Mouse (Mus musculus) E14TG2a.4 (cell line): ENCODE measurements at regions not wholly inside any gene's neighbourhood (a gene's known extent, or its start where the extent isn't known, plus 50 kb on each side); places are given as distances from the start of the nearest gene placed in this dataset.

Source experiments
- H3K27me3 ChIP-seq: 2 replicates; pipeline ENCODE4 v1.6.1; 2014; ENCODE audit warnings: low read length, control low read depth; ENCODE audit not compliant: insufficient read depth
- H3K36me3 ChIP-seq: 2 replicates; pipeline ENCODE4 v1.6.1; 2014; ENCODE audit warnings: low read length, control low read depth; ENCODE audit not compliant: insufficient read depth
- H3K4me1 ChIP-seq: replicated peaks from 2 replicates; pipeline ENCODE4 v1.6.1; 2014; ENCODE audit warnings: low read depth, low read length, control low read depth
- H3K4me3 ChIP-seq: replicated peaks from 2 replicates; pipeline ENCODE4 v1.5.1; 2014; ENCODE audit warnings: mild to moderate bottlenecking, low read length
- H3K9me3 ChIP-seq: 2 replicates; pipeline ENCODE4 v1.6.1; 2014; ENCODE audit warnings: low read length, control low read depth
- CTCF ChIP-seq: conservative IDR thresholded peaks from 2 replicates; pipeline ENCODE4 v1.5.1; 2014; ENCODE audit warnings: low read length
- NANOG ChIP-seq: IDR thresholded peaks from 2 replicates; pipeline ENCODE4 v1.6.1; 2014; ENCODE audit warnings: borderline replicate concordance, low read length, mixed read lengths
- POU5F1 ChIP-seq: IDR thresholded peaks from 2 replicates; pipeline ENCODE4 v1.6.1; 2014; ENCODE audit warnings: low read length, borderline replicate concordance

DNA sequence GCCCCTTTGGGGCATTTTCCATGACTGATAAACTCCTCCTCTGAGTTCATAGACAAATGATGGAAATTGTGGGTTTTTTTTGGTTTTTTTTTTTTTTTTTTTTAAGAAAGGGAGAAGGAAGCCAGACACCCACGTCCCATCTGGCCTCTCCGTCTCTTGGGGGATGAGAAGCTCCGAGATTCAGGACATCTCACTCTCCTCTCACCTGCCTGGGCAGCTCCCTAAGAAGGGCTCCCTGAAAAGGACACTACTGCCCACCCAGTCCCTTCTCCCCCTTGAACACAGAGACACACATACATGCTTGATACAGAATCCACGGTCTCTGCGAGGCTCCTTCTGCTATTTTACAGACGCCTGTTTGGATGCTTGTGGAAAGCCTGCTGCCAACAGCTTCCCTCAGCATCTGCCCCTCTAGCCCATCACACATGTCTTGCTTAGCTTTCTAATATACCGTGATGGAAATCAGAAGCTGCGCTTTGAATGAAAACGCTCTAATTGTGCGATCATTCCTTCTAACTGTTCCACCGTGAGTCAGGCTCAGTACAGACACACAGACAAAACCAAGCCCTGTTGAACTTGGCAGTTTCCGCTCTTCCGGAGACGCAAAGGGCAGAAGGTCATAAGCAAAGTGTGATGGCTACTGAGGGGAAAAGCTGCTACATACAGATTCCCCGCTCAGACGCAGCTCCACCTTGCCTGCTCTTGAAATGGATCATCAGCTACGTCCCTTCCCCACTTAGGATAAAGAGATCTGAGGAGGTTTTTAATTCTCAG is 77.3 kb upstream of the Pmfbp1 start:
- Histone ChIP-seq H3K4me3 (no peak overlapping the region), H3K36me3 (no peaks in the 10 kb centered on the region)

DNA sequence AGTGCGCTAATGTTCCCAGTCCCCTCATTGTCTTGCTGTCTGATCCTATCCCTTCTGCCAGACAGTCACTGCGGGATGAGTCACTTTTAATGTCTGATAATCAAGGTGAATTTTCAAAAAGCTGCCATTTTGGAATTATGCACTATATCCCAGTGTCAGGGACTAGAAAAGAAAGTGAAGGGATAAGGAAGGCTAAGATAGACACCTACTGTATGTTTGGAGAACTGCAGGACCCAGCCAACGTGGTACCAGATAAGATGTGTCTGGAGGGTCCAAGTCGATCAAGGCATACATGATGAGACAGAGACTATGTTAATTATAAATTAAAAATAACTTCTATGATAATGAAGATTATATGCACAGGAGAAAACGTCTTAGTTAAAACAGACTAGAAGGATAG is 76.6 kb upstream of the Pmfbp1 start:
- Histone ChIP-seq H3K27me3 (peaks cover 5% of the 10 kb centered on the region), H3K4me3 (no peak overlapping the region), H3K4me1 (peaks cover 28% of the 10 kb centered on the region), H3K9me3 (no peaks in the 10 kb centered on the region), H3K36me3 (no peaks in the 10 kb centered on the region)
- no peak for TF ChIP-seq POU5F1
- TF ChIP-seq CTCF: peak; percentile 59

More for the DNA sequence above, 77.3 kb upstream of the Pmfbp1 start:
- Histone ChIP-seq H3K4me1 (peaks cover 28% of the 10 kb centered on the region), H3K9me3 (no peaks in the 10 kb centered on the region), H3K27me3 (peaks cover 5% of the 10 kb centered on the region)
- TF ChIP-seq POU5F1: no peak

DNA sequence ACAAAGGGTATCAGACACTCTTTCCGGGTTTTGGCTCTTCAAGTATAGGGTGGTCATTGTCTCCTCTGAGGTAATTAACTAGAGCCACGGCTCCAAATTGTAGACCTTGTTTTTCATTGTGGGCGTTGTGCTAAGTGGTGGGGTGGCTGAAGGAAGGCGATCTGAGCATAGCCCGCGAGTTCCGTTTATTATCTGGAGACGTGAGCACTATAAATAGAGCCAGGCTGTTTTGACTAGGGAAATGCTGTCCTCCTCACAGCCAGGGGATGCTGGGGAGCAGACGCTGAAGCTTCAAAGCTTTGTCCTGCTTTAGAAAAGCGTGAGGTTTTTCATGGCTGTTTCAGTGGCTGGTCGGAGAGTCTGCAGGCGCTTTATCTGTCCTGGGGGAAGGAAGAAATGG is 75.9 kb upstream of the Pmfbp1 start:
- Histone ChIP-seq H3K36me3 (no peaks in the 10 kb centered on the region), H3K9me3 (no peaks in the 10 kb centered on the region), H3K4me1 (peaks cover 28% of the 10 kb centered on the region), H3K27me3 (peaks cover 5% of the 10 kb centered on the region), H3K4me3 (no peak overlapping the region)
- no peak for TF ChIP-seq NANOG
- no peak for TF ChIP-seq POU5F1
- TF ChIP-seq CTCF: no peak

DNA sequence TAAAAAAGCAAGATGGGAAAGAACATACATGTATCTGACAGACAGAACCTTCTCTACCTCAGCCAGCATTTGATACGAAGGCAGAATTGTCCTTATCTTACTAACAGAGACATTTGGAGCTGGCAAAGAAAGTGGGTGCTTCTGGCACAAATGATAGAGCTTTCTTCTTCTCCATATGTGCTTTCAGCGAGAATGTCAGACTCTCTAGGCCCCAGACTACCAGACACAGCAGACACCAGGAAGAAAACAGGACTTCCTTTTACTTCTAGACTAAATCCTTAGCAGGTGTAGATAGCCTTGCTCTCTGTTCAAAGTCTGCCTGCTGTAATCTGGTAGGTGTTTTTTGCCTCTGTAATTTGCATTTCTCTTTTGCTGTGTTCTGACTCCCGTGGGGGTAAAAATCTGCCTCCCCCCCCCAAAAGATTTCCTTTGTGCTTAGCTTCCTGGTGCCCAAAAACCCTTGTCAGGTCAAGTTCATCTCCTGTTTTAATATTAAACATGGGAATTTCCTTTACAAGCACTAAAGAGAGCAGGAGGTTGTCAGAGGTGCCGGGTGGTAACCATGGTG is 74.7 kb upstream of the Pmfbp1 start:
- no peaks in the 10 kb centered on the region for H3K9me3 ChIP-seq
- H3K36me3 ChIP-seq: no peaks in the 10 kb centered on the region
- no peak overlapping the region for H3K4me3 ChIP-seq
- TF ChIP-seq CTCF: no peak
- no peak for TF ChIP-seq POU5F1
- no peak for TF ChIP-seq NANOG
- peaks cover 28% of the 10 kb centered on the region for H3K4me1 ChIP-seq
- peaks cover 5% of the 10 kb centered on the region for H3K27me3 ChIP-seq

DNA sequence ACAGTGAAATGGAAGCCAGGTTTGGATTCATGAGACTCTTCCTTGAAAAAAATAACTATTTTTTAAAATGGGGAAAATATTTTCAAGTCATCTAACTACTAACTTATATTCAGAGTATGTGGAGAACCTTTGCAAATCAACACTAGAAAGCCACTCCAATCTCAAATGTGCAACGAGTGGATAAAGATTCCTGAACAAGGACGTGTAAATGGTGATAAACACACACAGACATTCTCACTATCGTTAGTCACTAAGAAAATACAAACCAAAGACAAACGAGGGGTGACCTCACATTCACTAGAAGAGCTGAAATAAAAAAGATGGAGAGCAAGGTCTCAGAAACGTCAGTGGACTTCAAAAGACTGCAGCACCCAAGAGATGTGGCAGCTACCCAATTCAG is 69.8 kb upstream of the Pmfbp1 start:
- no peaks in the 10 kb centered on the region for H3K9me3 ChIP-seq
- no peak overlapping the region for H3K4me3 ChIP-seq
- H3K36me3 ChIP-seq: no peaks in the 10 kb centered on the region
- no peak for TF ChIP-seq CTCF
- TF ChIP-seq NANOG: no peak
- TF ChIP-seq POU5F1: no peak
- H3K27me3 ChIP-seq: no peaks in the 10 kb centered on the region
- no peaks in the 10 kb centered on the region for H3K4me1 ChIP-seq

DNA sequence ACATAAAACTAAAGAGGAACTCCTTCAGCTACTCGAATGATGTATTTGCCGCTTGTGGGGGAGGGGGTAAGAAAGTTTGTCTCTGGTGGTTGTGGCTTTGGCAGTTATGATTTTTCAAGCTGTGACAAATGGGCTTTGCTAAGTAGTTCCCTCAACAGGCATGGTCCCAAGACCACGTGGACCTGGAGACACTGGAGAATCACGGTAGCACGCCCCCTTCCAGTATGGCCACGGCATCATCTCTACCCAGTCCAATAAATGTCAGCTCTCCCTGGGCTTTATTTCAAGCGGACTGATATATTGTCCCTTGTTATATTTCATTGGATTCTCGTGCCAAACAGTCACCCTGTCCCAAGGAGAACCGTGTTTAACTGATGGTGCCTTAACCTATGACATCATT is 65.3 kb upstream of the Pmfbp1 start:
- Histone ChIP-seq H3K9me3 (no peaks in the 10 kb centered on the region), H3K4me3 (no peak overlapping the region), H3K27me3 (no peaks in the 10 kb centered on the region), H3K4me1 (no peaks in the 10 kb centered on the region), H3K36me3 (no peaks in the 10 kb centered on the region)
- no peak for TF ChIP-seq POU5F1
- no peak for TF ChIP-seq CTCF
- no peak for TF ChIP-seq NANOG

DNA sequence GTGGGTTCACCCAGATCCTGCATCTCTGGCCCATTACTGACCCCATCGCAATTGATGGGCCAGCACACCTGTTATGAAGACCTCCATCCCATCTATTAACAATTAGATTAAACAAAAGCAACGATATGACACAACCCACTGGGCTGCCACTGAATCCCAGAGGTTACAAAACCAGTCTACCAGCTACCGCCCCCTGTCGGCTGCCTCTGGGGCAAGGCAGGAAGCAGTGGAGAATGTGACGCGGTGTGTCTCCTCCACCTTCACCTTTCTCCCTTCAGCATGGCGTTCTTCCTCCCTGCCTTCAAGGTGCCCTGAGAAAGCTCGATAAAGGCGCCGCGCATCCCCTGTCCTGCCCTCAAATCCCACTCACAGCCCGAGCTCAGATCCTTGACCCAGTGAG is 59.3 kb upstream of the Pmfbp1 start:
- H3K4me3 ChIP-seq: no peak overlapping the region
- H3K9me3 ChIP-seq: no peaks in the 10 kb centered on the region
- peaks cover 18% of the 10 kb centered on the region for H3K4me1 ChIP-seq
- TF ChIP-seq NANOG (no peak), CTCF (peak; percentile 33; the same call in 1 of the 2 replicates), POU5F1 (no peak)
- no peaks in the 10 kb centered on the region for H3K36me3 ChIP-seq
- no peaks in the 10 kb centered on the region for H3K27me3 ChIP-seq

DNA sequence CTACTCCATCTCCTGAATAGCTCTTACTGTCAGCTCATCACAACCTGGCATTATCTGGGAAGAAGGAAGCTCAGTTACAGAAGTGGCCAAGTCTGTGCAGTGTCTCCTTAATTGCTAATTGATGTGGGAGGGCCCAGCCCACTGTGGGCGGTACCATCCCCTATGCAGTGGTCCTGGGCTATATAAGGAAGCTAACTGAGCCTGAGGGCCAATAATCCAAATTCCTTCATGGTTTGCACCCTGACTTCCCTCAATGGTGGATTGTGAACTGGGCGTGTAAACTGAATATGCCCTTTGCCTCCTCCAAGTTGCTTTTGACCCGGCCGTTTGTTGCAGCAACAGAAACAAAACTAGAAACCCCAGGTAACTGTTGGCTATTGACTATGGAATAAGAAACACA is 57.8 kb upstream of the Pmfbp1 start:
- Histone ChIP-seq H3K27me3 (no peaks in the 10 kb centered on the region), H3K36me3 (no peaks in the 10 kb centered on the region), H3K4me3 (no peak overlapping the region), H3K4me1 (peaks cover 18% of the 10 kb centered on the region), H3K9me3 (no peaks in the 10 kb centered on the region)
- TF ChIP-seq CTCF (no peak), POU5F1 (no peak), NANOG (no peak)
